ENCODE assay signal across 16 mouse cellular contexts in genomic region chr13:71558477-71559215, GRCm38 (mm10).
DNase-seq lines count a peak whose midpoint lies in the region; ATAC-seq and TF ChIP-seq lines count a peak whose summit lies in the region.
"Had no signal": no experiment of that assay in that cellular context is flagged by ENCODE, and none has a peak within 500 bp of the region (broad histone marks: within the 10 kb centered on the region; RNA-seq: fewer than 3 reads in every experiment).

No protein-coding gene starts in this region.

- no peak overlapping the region for H3K4me2 ChIP-seq in midbrain, embryonic 11.5 days
- H3K4me2 ChIP-seq: heart, embryonic 15.5 days; liver, embryonic 12.5 days had no signal

- H3K4me1 ChIP-seq in hindbrain, embryonic 10.5 days (replicated peaks) = peaks cover 9% of the 10 kb centered on the region
- H3K4me1 ChIP-seq in midbrain, embryonic 11.5 days (ENCODE audit: control insufficient read depth, insufficient read depth, low read length) = peaks cover 9% of the 10 kb centered on the region
- H3K4me1 ChIP-seq in heart, adult 2 months (ENCODE audit: control insufficient read depth, insufficient read depth, low read length) = no peaks in the 10 kb centered on the region
- H3K4me1 ChIP-seq: heart, embryonic 15.5 days; liver, embryonic 12.5 days had no signal

- peak; percentile 12 for DNase-seq in Muller cell, postnatal 12 days (ENCODE audit: inconsistent ontology term)
- peak; percentile 39 for DNase-seq in embryo, embryonic 10.5 days (ENCODE audit: low spot score)
- DNase-seq in hindbrain, embryonic 10.5 days (ENCODE audit: low spot score) = peak; percentile 38
- DNase-seq in midbrain, embryonic 11.5 days (ENCODE audit: low spot score, missing footprints) = peak; percentile 84
- no peak for DNase-seq in right cerebral cortex, adult 18-20 months
- DNase-seq in heart, adult 2 months = no peak
- DNase-seq in adrenal gland, adult 18-20 months (ENCODE audit: low spot score in 2 of 2) = no peak
- no peak for DNase-seq in right cerebral cortex, postnatal 10 days (ENCODE audit: low spot score in 2 of 2)
- DNase-seq: cerebellum, adult 8-10 months; gastrocnemius, adult 2 months; kidney, adult 2 months; lung, postnatal 14 days; right cerebral cortex, postnatal 14 days had no signal

- no peaks in the 10 kb centered on the region for H3K9me3 ChIP-seq in hindbrain, embryonic 10.5 days
- no peaks in the 10 kb centered on the region for H3K9me3 ChIP-seq in midbrain, embryonic 11.5 days (ENCODE audit: control insufficient read depth, low read length)
- H3K9me3 ChIP-seq: heart, embryonic 15.5 days; liver, embryonic 12.5 days had no signal

- H3K9ac ChIP-seq in midbrain, embryonic 11.5 days (ENCODE audit: low read length) = no peak overlapping the region
- H3K9ac ChIP-seq in heart, adult 2 months (ENCODE audit: low read depth, low read length) = no peak overlapping the region
- H3K9ac ChIP-seq: heart, embryonic 15.5 days; liver, embryonic 12.5 days had no signal

- H3K79me2 ChIP-seq in heart, adult 2 months (replicated peaks; ENCODE audit: control insufficient read depth, insufficient read depth, low read length) = no peaks in the 10 kb centered on the region

- no peak overlapping the region for H3K27ac ChIP-seq in hindbrain, embryonic 10.5 days
- no peak overlapping the region; the same call in 1 of the 2 replicates for H3K27ac ChIP-seq in midbrain, embryonic 11.5 days (ENCODE audit: low read depth, low read length)
- no peak overlapping the region for H3K27ac ChIP-seq in heart, adult 2 months
- H3K27ac ChIP-seq: gastrocnemius, adult 2 months; heart, embryonic 15.5 days; liver, embryonic 12.5 days had no signal

- peak; percentile 77 for ATAC-seq in midbrain, embryonic 11.5 days (ENCODE audit: low FRiP score)
- ATAC-seq: liver, embryonic 12.5 days had no signal

- no peak for TF ChIP-seq CTCF in heart, adult 2 months (IDR thresholded peaks at IDR 0.05)

- H3K27me3 ChIP-seq in hindbrain, embryonic 10.5 days (ENCODE audit: insufficient read depth, poor library complexity, severe bottlenecking) = peaks cover 9% of the 10 kb centered on the region; the same call in 1 of the 2 replicates
- H3K27me3 ChIP-seq in midbrain, embryonic 11.5 days (ENCODE audit: control insufficient read depth, insufficient read depth, low read length) = peaks cover 3% of the 10 kb centered on the region; the same call in 1 of the 2 replicates
- no peaks in the 10 kb centered on the region for H3K27me3 ChIP-seq in heart, adult 2 months (ENCODE audit: control insufficient read depth, insufficient read depth, low read length)
- H3K27me3 ChIP-seq: CH12.LX; heart, embryonic 15.5 days; liver, embryonic 12.5 days had no signal

- H3K36me3 ChIP-seq in hindbrain, embryonic 10.5 days = no peaks in the 10 kb centered on the region
- H3K36me3 ChIP-seq in midbrain, embryonic 11.5 days (ENCODE audit: control insufficient read depth, insufficient read depth, low read length) = no peaks in the 10 kb centered on the region
- no peaks in the 10 kb centered on the region for H3K36me3 ChIP-seq in heart, adult 2 months (ENCODE audit: control insufficient read depth, insufficient read depth, low read length)
- H3K36me3 ChIP-seq: heart, embryonic 15.5 days; liver, embryonic 12.5 days had no signal

- intact Hi-C loops in heart, adult 2 months (cut with DNase I) = no loop called here

- no peak for TF ChIP-seq EP300 in heart, adult 2 months (IDR thresholded peaks at IDR 0.05; ENCODE audit: insufficient read depth, low read depth, low read length)

- TF ChIP-seq POLR2A in heart, adult 2 months (IDR thresholded peaks at IDR 0.05; ENCODE audit: insufficient read depth, low read depth, low read length) = no peak

- 56% methylated on average over 14 of the region's 14 CpGs for WGBS in hindbrain, embryonic 10.5 days
- WGBS in midbrain, embryonic 11.5 days = 35% methylated on average over 14 of the region's 14 CpGs
- 88% methylated on average over 14 of the region's 14 CpGs for WGBS in heart, adult 2 months

- H3K4me3 ChIP-seq in hindbrain, embryonic 10.5 days = no peak overlapping the region
- H3K4me3 ChIP-seq in midbrain, embryonic 11.5 days (ENCODE audit: low read depth, low read length) = no peak overlapping the region
- H3K4me3 ChIP-seq in heart, adult 2 months = no peak overlapping the region
- H3K4me3 ChIP-seq: gastrocnemius, adult 2 months; heart, embryonic 15.5 days; liver, embryonic 12.5 days had no signal

Comparison
In these comparisons a context has a peak if more than half of its experiments do, and no peak if none do; other contexts are left out.
1. DNase-seq: peak in Muller cell, postnatal 12 days (single experiment), embryo, embryonic 10.5 days (single experiment), hindbrain, embryonic 10.5 days (single experiment) and midbrain, embryonic 11.5 days (single experiment); none in right cerebral cortex, adult 18-20 months (single experiment), heart, adult 2 months (0 of 2), adrenal gland, adult 18-20 months (0 of 2) and right cerebral cortex, postnatal 10 days (0 of 2).